Mouse (Mus musculus): Measurements from ENCODE around the gene Oser1. TPM values are rescaled to one million over a fixed set of nuclear protein-coding genes. Genes with fewer than 3 reads are reported as not detected.

Oser1 gene
- 94.0 and 99.5 TPM in 2 replicates for polyA plus RNA-seq (2016; fragmentation: Nextera tagmentation; extraction: Ambion mirVana)

DNA sequence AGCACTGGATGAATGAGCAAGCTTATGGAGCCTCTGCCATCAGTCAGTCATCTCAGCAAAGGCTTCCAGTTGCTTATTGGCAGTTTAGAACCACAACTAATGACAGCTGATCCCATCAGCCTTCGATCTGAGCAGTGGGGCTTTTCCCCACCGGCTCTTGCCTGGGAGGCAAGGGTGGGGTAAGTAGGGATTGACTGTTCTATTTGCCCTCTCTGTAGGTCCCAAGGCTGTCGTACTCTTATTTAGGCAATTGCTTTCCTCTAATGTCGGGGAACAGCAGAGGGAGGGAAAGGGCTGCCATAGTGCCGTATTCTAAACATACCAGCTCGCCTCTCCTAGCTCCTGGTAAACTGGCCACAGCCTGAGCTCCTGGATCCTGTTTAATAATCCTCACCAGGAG, at the start of gene Oser1:
TSS of gene Oser1 (minus strand) at position 101 of the 400 bp plus-strand sequence.
- H3K27ac ChIP-seq (replicated peaks), result no peak within 1 kb of the TSS
- H3K27me3 ChIP-seq (replicated peaks; ENCODE audit: low read depth, poor library complexity, severe bottlenecking), result no peaks in the 10 kb centered on the region
- DNase-seq (ENCODE audit: low spot score), result no peak
- peaks cover 17% of the 10 kb centered on the region for H3K4me1 ChIP-seq
- no peaks in the 10 kb centered on the region for H3K9me3 ChIP-seq
- 83% methylated on average over 6 of the region's 6 CpGs for WGBS
- H3K4me3 ChIP-seq, result no peak within 1 kb of the TSS
- H3K36me3 ChIP-seq (replicated peaks), result peaks cover 7% of the 10 kb centered on the region; the same call in 1 of the 2 replicates

DNA sequence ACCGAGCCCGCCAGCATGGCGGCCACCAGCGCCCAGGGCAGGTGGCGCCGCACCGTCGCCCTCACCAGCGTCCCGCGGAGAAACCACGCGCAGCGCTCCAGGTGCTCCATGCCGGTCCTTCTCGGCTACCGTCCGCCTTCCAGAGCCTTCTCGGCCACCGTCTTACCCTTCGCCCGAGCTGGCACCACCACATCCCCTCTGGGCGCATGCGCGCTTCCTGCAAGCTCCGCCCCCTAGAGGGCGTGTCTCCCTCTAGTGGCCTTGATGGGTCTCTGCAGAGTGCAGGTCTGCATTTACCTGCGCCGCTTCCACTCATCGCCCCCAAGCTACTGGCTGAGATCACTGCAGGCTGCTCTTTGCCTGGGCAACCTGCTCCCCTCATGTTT, 48.0 kb upstream of the Oser1 start, which contains the start of gene Fitm2:
TSS of gene Fitm2 (minus strand) at position 164 of the 386 bp plus-strand sequence.
- H3K27me3 ChIP-seq (replicated peaks; ENCODE audit: low read depth, poor library complexity, severe bottlenecking), result no peaks in the 10 kb centered on the region
- H3K36me3 ChIP-seq (replicated peaks), result peaks cover 25% of the 10 kb centered on the region
- peak within 1 kb of the TSS; percentile 87 for H3K27ac ChIP-seq (replicated peaks)
- H3K9me3 ChIP-seq, result no peaks in the 10 kb centered on the region
- DNase-seq (ENCODE audit: low spot score), result peak; percentile 98
- peak within 1 kb of the TSS; percentile 84 for H3K4me3 ChIP-seq
- under 1% methylated on average over 30 of the region's 30 CpGs for WGBS
- peaks cover 11% of the 10 kb centered on the region for H3K4me1 ChIP-seq

DNA sequence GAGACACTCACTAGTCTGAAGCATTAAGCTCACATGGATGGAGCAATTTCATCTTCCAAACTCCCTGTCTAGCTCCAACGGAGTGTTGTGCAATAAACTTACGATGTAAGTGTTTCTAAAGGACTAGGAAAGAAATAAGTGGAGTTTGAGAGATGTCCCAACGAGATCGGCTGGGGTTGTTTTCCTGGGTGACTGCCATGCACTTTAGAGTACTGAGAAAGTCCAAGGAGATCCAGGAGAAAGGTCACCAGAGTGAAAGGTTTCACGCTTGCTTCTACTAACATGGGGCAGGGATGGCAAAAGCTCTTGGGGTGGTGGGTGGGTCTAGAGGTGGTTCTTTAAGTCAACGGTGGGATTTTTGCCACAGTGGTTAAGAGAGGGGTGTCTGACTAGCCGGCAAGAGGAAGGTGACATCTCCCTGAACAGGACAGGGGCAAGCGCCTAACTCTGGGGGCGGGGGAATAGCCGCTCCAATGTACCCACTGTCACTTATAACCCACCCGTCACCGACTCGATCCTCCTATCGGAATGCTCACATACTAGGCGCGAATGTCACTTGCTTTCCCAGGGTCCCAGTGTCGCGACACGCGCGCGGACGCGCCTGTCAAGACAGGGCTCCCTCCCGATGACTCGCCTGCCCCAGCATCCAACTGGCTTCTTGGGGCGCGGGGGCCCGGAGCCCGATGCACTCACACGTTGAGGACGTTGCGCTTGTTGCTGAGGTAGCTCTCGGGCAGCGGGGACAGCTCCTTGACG, 47.4 kb upstream of the Oser1 start:
- Histone ChIP-seq H3K36me3 (replicated peaks) (peaks cover 27% of the 10 kb centered on the region), H3K4me3 (peak overlapping the region; percentile 84), H3K27ac (replicated peaks) (peak overlapping the region; percentile 87), H3K27me3 (replicated peaks; ENCODE audit: low read depth, poor library complexity, severe bottlenecking) (no peaks in the 10 kb centered on the region), H3K4me1 (peaks cover 11% of the 10 kb centered on the region), H3K9me3 (no peaks in the 10 kb centered on the region)
- DNase-seq (ENCODE audit: low spot score), result no peak
- 6% methylated on average over 36 of the region's 36 CpGs for WGBS

DNA sequence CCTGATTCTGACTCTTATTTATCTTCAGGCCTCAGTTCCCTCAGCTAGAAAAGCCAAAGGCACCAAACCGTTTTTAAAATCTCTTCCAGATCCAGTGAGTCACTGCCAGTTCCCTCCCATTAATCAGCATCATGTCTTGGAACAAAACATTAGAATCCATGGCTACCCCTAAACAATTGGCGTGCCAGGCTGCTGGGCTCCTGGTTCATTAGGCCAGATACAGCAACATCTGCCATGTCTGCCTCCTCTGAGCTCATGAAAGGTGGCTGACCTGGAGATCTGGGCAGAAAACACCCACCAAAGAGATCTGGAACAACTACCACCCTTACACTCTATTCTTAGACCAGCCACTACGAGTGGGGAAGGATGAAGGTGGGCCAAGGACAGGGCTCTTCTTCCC, 46.6 kb upstream of the Oser1 start:
- WGBS, result 83% methylated on average over 3 of the region's 3 CpGs
- Histone ChIP-seq H3K27me3 (replicated peaks; ENCODE audit: low read depth, poor library complexity, severe bottlenecking) (no peaks in the 10 kb centered on the region), H3K36me3 (replicated peaks) (peaks cover 31% of the 10 kb centered on the region)

DNA sequence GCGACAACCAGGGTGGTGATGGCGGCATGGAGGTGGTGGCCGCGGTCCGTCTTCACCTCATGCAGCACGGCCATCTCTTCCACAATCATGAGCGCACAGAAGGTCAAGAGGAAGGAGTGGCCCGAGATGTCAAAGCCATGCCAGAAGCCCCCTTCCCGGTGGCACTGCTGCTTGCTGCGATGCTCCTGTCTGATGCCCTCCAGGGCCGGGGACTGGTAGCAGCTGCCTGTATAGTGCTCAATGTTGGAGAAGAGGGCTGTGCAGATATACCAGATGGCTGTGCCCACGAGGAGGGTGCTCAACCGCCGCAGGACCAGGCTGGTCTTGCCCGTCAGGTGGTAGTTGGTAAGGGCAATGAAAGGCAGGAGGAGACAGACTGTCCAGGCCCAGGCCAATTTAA, 45.2 kb upstream of the Oser1 start:
- Histone ChIP-seq H3K27ac (replicated peaks) (no peak overlapping the region), H3K36me3 (replicated peaks) (peaks cover 31% of the 10 kb centered on the region), H3K4me1 (peaks cover 12% of the 10 kb centered on the region), H3K4me3 (no peak overlapping the region), H3K27me3 (replicated peaks; ENCODE audit: low read depth, poor library complexity, severe bottlenecking) (no peaks in the 10 kb centered on the region), H3K9me3 (no peaks in the 10 kb centered on the region)
- DNase-seq (ENCODE audit: low spot score), result no peak
- 95% methylated on average over 15 of the region's 15 CpGs for WGBS

More for the DNA sequence above, 46.6 kb upstream of the Oser1 start:
- Histone ChIP-seq H3K4me1 (peaks cover 11% of the 10 kb centered on the region), H3K4me3 (peak overlapping the region; percentile 84), H3K27ac (replicated peaks) (no peak overlapping the region), H3K9me3 (no peaks in the 10 kb centered on the region)
- no peak for DNase-seq (ENCODE audit: low spot score)

DNA sequence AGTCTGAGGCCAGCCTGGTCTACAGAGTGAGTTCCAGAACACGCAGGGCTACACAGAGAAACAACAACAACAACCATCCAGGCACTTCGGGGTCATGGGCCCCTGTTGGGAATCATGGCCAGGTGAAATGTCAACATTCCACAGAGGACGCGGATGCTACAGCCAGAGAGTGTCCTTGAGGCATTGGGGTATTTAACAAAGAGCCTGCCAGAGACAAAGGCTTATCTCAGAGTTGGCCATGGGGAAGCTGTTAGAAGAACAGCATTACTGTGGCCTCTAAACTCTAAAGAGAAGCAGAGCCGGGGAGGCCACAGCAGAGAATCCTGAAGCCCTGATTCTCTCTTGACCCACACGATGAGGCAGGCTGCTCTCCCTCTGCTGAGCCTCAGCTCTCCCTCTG, 44.4 kb upstream of the Oser1 start:
- 94% methylated on average over 6 of the region's 6 CpGs for WGBS
- Histone ChIP-seq H3K4me1 (peaks cover 16% of the 10 kb centered on the region), H3K27me3 (replicated peaks; ENCODE audit: low read depth, poor library complexity, severe bottlenecking) (no peaks in the 10 kb centered on the region), H3K27ac (replicated peaks) (no peak overlapping the region), H3K36me3 (replicated peaks) (peaks cover 31% of the 10 kb centered on the region), H3K4me3 (no peak overlapping the region), H3K9me3 (no peaks in the 10 kb centered on the region)
- DNase-seq (ENCODE audit: low spot score), result no peak

DNA sequence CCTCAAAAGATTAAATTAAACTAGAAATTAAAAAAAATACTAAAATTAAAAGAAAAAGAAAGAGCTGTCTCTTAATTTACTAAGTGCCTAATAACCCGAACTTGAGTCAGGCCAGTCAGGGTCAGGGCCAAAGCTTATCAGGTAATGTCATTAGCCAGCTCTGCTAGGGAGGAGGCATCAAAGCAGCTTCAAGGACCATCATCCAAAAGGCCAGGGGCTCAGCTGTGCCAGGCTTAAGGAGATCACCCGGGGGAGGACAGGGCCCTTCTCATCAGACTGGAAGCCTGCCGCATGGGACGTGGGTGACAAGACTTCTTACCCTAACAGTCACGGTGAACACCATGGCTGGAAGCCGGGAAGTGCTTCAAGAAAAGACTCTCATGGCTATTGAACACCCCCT, 43.1 kb upstream of the Oser1 start:
- H3K27me3 ChIP-seq (replicated peaks; ENCODE audit: low read depth, poor library complexity, severe bottlenecking), result no peaks in the 10 kb centered on the region
- peaks cover 16% of the 10 kb centered on the region for H3K4me1 ChIP-seq
- H3K36me3 ChIP-seq (replicated peaks), result peaks cover 31% of the 10 kb centered on the region
- H3K4me3 ChIP-seq, result no peak overlapping the region
- DNase-seq (ENCODE audit: low spot score), result no peak
- no peak overlapping the region for H3K27ac ChIP-seq (replicated peaks)
- WGBS, result 90% methylated on average over 6 of the region's 6 CpGs
- H3K9me3 ChIP-seq, result no peaks in the 10 kb centered on the region

DNA sequence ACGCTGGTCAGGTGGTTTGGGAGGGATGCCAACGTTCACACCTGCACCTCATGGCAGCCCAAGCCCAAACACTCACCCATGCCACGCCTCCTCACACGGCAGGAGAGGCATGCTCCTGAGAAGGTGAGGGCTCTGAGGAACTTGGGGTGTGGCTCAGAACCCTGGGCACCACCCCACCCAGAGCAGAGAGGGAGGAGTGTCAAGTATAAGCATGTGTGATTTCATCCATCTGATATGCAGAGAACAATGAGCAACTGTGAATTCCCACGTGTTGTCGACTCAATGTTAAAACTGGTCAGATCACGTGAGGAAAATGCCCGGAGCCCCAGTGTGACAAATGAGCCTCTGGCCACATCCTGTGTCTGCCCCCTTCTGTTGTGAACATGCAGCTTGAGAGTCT, 42.3 kb upstream of the Oser1 start:
- H3K27me3 ChIP-seq (replicated peaks; ENCODE audit: low read depth, poor library complexity, severe bottlenecking), result no peaks in the 10 kb centered on the region
- no peaks in the 10 kb centered on the region for H3K9me3 ChIP-seq
- H3K4me3 ChIP-seq, result no peak overlapping the region
- no peak overlapping the region for H3K27ac ChIP-seq (replicated peaks)
- H3K4me1 ChIP-seq, result peaks cover 14% of the 10 kb centered on the region
- DNase-seq (ENCODE audit: low spot score), result no peak
- 80% methylated on average over 8 of the region's 8 CpGs for WGBS
- peaks cover 31% of the 10 kb centered on the region for H3K36me3 ChIP-seq (replicated peaks)

DNA sequence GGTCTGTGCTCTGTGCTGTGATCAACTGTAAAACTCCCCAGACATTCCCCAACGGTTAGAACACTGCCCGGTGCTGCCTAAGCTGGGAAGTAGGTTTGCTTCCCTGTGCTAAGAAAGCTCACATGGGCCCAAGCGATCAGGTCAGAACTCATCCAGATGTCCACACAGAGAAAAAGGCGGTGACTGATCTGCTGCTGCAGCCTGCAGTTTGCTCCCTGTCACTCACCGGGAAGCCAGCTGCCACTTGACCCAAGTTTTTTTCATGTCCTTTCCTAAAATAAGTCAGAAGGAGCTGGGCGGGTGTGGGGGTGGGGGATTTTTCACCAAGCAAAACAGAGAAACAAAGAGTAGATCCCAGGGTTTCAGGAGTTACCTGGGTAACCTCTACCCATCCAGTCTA, 40.1 kb upstream of the Oser1 start:
- 59% methylated on average over 6 of the region's 6 CpGs for WGBS
- Histone ChIP-seq H3K27me3 (replicated peaks; ENCODE audit: low read depth, poor library complexity, severe bottlenecking) (peaks cover 6% of the 10 kb centered on the region), H3K4me3 (no peak overlapping the region), H3K9me3 (no peaks in the 10 kb centered on the region), H3K36me3 (replicated peaks) (peaks cover 25% of the 10 kb centered on the region), H3K27ac (replicated peaks) (no peak overlapping the region), H3K4me1 (peaks cover 5% of the 10 kb centered on the region; the same call in 1 of the 2 replicates)
- DNase-seq (ENCODE audit: low spot score), result no peak

DNA sequence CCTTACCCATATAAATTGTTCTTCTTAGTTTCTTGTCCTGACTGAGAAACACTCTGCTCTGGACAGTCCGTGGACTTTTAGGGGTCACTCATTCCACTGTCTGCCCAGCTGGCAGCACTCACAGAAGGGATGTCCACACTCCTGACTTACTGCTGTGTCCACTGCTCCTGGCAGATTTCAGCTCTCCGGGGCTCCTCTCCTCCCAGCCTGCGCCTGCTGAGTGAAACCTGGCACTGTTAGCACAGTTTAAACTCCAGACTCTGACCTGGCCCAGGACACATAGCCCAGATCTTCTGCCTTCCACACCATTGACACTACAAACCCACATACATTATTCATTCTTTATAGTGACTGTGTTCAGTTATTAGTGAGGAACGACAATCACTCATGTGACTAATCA, 39.5 kb upstream of the Oser1 start:
- WGBS, result 81% methylated on average over 4 of the region's 4 CpGs
- DNase-seq (ENCODE audit: low spot score), result no peak

DNA sequence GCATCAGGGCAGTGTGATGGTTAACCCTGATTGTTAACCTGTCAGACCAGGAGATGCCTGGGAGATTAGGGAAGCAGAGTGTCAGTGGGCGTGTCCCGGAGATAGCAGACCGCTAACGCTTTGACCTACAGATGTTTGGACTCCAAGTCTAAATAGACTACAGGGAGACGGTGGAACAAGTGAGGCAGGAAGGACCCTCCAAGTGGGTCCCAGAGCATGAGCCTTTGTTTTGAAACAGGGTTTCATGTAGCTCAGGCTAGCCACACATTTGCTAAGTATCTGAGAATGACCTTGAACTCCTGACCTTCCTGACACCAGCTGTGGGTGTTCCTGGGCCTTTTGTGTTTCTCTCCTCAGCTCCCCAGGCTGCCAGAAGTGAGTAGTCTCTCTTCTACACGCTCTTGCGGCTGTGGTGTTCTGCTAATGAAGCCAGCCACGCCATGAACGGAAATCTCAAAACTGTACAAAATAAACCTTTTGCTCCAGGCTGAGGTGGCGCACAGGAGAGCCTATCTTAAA, 38.8 kb upstream of the Oser1 start:
- H3K4me1 ChIP-seq, result peaks cover 5% of the 10 kb centered on the region; the same call in 1 of the 2 replicates

More for the DNA sequence above, 39.5 kb upstream of the Oser1 start:
- H3K27me3 ChIP-seq (replicated peaks; ENCODE audit: low read depth, poor library complexity, severe bottlenecking), result peaks cover 12% of the 10 kb centered on the region
- no peak overlapping the region for H3K4me3 ChIP-seq
- H3K36me3 ChIP-seq (replicated peaks), result peaks cover 20% of the 10 kb centered on the region
- no peak overlapping the region for H3K27ac ChIP-seq (replicated peaks)
- H3K4me1 ChIP-seq, result peaks cover 5% of the 10 kb centered on the region; the same call in 1 of the 2 replicates
- no peaks in the 10 kb centered on the region for H3K9me3 ChIP-seq

DNA sequence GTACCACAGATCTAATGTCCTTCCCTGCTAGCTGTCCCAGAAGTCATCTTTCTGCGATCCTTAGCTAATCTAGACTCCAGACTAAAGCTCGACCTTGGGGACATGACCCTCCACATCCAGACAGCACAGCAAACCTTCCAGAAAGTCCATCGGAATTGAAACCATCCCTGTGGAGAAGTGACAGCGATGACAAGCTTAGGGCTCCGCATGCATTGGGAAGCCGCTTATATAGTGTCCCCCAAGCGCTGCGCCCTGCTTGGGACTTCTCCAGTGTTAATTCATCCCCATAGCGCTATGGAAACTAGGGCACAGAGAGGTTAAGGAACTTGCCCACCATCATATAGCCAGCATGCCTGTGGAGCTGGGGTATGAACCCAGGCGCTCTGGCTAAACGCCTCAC, 38.3 kb upstream of the Oser1 start:
- Histone ChIP-seq H3K4me1 (peaks cover 5% of the 10 kb centered on the region; the same call in 1 of the 2 replicates), H3K9me3 (no peaks in the 10 kb centered on the region), H3K27me3 (replicated peaks; ENCODE audit: low read depth, poor library complexity, severe bottlenecking) (peaks cover 23% of the 10 kb centered on the region), H3K36me3 (replicated peaks) (peaks cover 9% of the 10 kb centered on the region), H3K27ac (replicated peaks) (no peak overlapping the region), H3K4me3 (no peak overlapping the region)
- whole genome bisulfite sequencing, result 86% methylated on average over 11 of the region's 11 CpGs
- no peak for DNase-seq (ENCODE audit: low spot score)

More for the DNA sequence above, 38.8 kb upstream of the Oser1 start:
- Histone ChIP-seq H3K9me3 (no peaks in the 10 kb centered on the region), H3K36me3 (replicated peaks) (peaks cover 13% of the 10 kb centered on the region), H3K27me3 (replicated peaks; ENCODE audit: low read depth, poor library complexity, severe bottlenecking) (peaks cover 19% of the 10 kb centered on the region), H3K27ac (replicated peaks) (no peak overlapping the region), H3K4me3 (no peak overlapping the region)
- WGBS, result 67% methylated on average over 10 of the region's 10 CpGs
- no peak for DNase-seq (ENCODE audit: low spot score)

DNA sequence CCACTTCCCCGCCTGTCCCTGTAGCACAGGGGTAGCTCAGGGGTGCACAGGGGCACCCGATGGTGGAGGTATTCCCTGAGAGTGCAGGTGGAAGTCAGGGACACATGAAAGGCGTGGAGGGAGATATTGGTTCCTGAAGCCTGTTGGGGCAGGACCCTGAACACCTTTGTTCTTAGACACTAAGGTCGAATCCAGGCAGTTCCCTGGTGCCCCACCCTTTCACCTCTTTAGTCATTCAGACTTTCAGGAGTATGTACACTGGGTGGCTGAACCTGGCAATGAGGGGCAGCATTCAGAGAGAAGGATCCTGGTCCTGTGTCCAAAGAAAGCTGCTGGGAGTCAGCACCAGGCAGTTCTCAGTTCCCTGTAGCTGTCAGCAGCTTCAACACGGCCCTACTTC, 37.9 kb upstream of the Oser1 start:
- H3K4me3 ChIP-seq, result no peak overlapping the region
- H3K36me3 ChIP-seq (replicated peaks), result peaks cover 6% of the 10 kb centered on the region
- H3K4me1 ChIP-seq, result peaks cover 5% of the 10 kb centered on the region; the same call in 1 of the 2 replicates
- DNase-seq (ENCODE audit: low spot score), result no peak
- H3K9me3 ChIP-seq, result no peaks in the 10 kb centered on the region
- 84% methylated on average over 5 of the region's 5 CpGs for WGBS
- H3K27me3 ChIP-seq (replicated peaks; ENCODE audit: low read depth, poor library complexity, severe bottlenecking), result peaks cover 23% of the 10 kb centered on the region
- no peak overlapping the region for H3K27ac ChIP-seq (replicated peaks)

Data from embryonic facial prominence, embryonic 10.5 days (tissue).